Mouse (Mus musculus): ENCODE measurements around the gene Psmb7.

DNA sequence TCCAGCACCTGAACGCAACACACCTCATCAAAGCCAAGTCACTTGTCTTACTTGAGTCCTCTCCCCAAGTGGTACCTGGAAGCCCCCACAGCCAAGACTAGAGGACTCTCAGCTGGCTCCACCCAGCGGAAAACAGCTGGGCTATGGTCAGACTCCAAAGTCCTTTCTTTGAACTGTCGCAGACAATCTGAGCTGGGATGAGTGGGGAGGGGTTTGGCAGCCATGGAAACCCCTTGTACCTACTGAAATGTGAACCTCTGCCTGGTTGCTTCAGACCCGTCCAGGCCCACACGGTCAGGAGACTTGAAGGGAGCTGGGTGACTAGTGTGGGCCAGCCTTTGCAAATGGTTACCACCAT lies 58.5 kb downstream of the Psmb7 start:
- TF ChIP-seq POLR2A (IDR thresholded peaks at IDR 0.05; ENCODE audit: low read depth, low read length): no peak
- TF ChIP-seq CTCF (IDR thresholded peaks at IDR 0.05; ENCODE audit: extremely low read depth, insufficient read length, insufficient replicate concordance, low read depth, low read length): no peak

Data from small intestine, adult 2 months (tissue).